Mouse (Mus musculus): Measurements from ENCODE around the gene Mfng. TPM values are rescaled to one million over a fixed set of nuclear protein-coding genes. Genes with fewer than 3 reads are reported as not detected.

Mfng gene
- polyA plus RNA-seq, 2 experiments, result 2.9 to 3.4 TPM

DNA sequence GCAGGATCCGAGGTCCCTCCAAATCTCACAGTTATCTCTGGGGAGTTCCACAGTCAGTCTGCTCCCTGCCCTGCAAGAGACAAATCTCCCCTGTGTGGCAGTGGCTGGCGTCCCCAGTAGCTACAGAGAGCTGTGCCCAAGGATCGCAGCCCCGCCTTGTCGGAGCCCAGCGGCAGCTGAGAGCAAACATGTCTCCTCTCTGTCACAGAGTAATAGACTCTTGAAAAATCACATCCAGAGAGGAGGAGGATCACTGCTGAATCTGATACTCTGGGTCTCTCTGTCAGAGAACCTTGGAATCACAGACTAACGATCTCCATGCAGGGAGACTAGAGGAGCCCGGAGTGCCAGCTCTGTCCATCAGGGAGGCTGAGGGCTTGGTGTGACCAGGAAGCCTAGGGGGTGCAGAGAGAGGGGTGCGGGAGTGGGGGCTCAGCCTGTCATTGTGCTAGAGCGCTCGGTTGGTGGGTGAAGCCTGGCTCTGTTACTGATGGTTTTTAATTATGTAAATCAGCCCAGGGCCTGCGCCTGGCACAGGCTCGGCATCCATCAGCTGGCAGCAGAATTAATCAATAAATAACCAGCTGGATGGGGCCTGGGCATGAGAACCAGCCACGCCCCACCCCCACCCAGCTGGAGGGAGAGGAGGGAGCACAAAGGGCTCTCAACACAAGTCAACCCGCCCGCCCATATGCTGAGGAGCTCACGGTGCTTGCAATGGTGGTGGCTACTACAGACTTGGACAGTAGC is 37.7 kb downstream of the Mfng start:
- no peak overlapping the region for H3K27ac ChIP-seq
- no peak for DNase-seq (ENCODE audit: low read depth in 3 of 3, low spot score in 3 of 3)
- H3K9me3 ChIP-seq (ENCODE audit: control insufficient read depth, low read length), result no peaks in the 10 kb centered on the region
- 38% methylated on average over 17 of the region's 17 CpGs for WGBS (ENCODE audit: insufficient replicate concordance)
- no peak overlapping the region for H3K9ac ChIP-seq (replicated peaks)
- TF ChIP-seq EP300 (IDR thresholded peaks at IDR 0.05; ENCODE audit: low read depth) (no peak), CTCF (IDR thresholded peaks at IDR 0.05; ENCODE audit: low read depth) (no peak)
- H3K4me1 ChIP-seq (replicated peaks; ENCODE audit: control insufficient read depth in 2 of 2, insufficient read depth in 2 of 2, low read length in 1 of 2), result no peaks in the 10 kb centered on the region
- no peak overlapping the region for H3K4me2 ChIP-seq (ENCODE audit: low read depth)
- no peak overlapping the region for H3K4me3 ChIP-seq (ENCODE audit: insufficient read depth in 1 of 2, low read depth in 2 of 2, low read length in 2 of 2)
- ATAC-seq (ENCODE audit: insufficient read depth), result no peak
- no peaks in the 10 kb centered on the region for H3K27me3 ChIP-seq (ENCODE audit: control insufficient read depth, insufficient read depth, low read length)
- H3K36me3 ChIP-seq (replicated peaks; ENCODE audit: control insufficient read depth, insufficient read depth, low read depth), result no peaks in the 10 kb centered on the region

- Histone ChIP-seq H3K9ac (replicated peaks) (no peak overlapping the region), H3K36me3 (replicated peaks; ENCODE audit: control insufficient read depth, insufficient read depth, low read depth) (no peaks in the 10 kb centered on the region), H3K4me1 (replicated peaks; ENCODE audit: control insufficient read depth in 2 of 2, insufficient read depth in 2 of 2, low read length in 1 of 2) (no peaks in the 10 kb centered on the region), H3K4me2 (ENCODE audit: low read depth) (no peak overlapping the region), H3K27me3 (ENCODE audit: control insufficient read depth, insufficient read depth, low read length) (no peaks in the 10 kb centered on the region), H3K4me3 (ENCODE audit: insufficient read depth in 1 of 2, low read depth in 2 of 2, low read length in 2 of 2) (no peak overlapping the region), H3K27ac (no peak overlapping the region), H3K9me3 (ENCODE audit: control insufficient read depth, low read length) (no peaks in the 10 kb centered on the region)
- DNase-seq (ENCODE audit: low read depth in 3 of 3, low spot score in 3 of 3), result no peak
- WGBS (ENCODE audit: insufficient replicate concordance), result 34% methylated on average over 4 of the region's 4 CpGs
- no peak for TF ChIP-seq CTCF (IDR thresholded peaks at IDR 0.05; ENCODE audit: low read depth)
- TF ChIP-seq EP300 (IDR thresholded peaks at IDR 0.05; ENCODE audit: low read depth), result no peak
- ATAC-seq (ENCODE audit: insufficient read depth), result no peak
Measured at GRCm38 (mm10) chr15:78731830-78732229, 41.4 kb downstream of the Mfng start.

GRCm38 (mm10) chr15:78730315-78731049 is 42.8 kb downstream of the Mfng start:
- Histone ChIP-seq H3K9me3 (ENCODE audit: control insufficient read depth, low read length) (no peaks in the 10 kb centered on the region), H3K36me3 (replicated peaks; ENCODE audit: control insufficient read depth, insufficient read depth, low read depth) (no peaks in the 10 kb centered on the region), H3K4me3 (ENCODE audit: insufficient read depth in 1 of 2, low read depth in 2 of 2, low read length in 2 of 2) (no peak overlapping the region), H3K9ac (replicated peaks) (no peak overlapping the region), H3K4me1 (replicated peaks; ENCODE audit: control insufficient read depth in 2 of 2, insufficient read depth in 2 of 2, low read length in 1 of 2) (no peaks in the 10 kb centered on the region), H3K27me3 (ENCODE audit: control insufficient read depth, insufficient read depth, low read length) (no peaks in the 10 kb centered on the region), H3K4me2 (ENCODE audit: low read depth) (no peak overlapping the region), H3K27ac (no peak overlapping the region)
- DNase-seq (ENCODE audit: low read depth in 3 of 3, low spot score in 3 of 3) (no peak), ATAC-seq (ENCODE audit: insufficient read depth) (no peak)
- 46% methylated on average over 12 of the region's 12 CpGs for WGBS (ENCODE audit: insufficient replicate concordance)
- TF ChIP-seq CTCF (IDR thresholded peaks at IDR 0.05; ENCODE audit: low read depth), result no peak
- TF ChIP-seq EP300 (IDR thresholded peaks at IDR 0.05; ENCODE audit: low read depth), result no peak

DNA sequence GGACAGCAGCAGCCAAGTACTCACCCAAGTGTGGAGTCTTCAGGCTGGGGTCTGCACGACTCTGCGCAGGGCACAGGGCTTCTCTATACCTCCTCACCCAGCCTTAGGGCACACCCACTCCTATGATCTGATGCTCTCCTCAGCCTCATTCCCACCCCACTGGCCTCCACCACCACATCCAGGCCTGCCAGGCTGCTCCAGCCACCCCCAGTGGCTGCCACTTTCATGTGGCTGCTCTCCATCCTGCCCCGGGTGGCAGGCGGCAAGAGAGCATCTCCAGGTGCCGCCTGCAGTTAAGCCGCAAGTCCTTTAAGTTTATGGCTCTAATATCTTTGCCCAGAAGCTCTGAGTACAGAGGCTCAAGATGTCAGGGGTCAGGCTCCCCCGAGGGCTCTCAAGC is 46.6 kb downstream of the Mfng start:
- TF ChIP-seq EP300 (IDR thresholded peaks at IDR 0.05; ENCODE audit: low read depth) (no peak), CTCF (IDR thresholded peaks at IDR 0.05; ENCODE audit: low read depth) (no peak)
- Histone ChIP-seq H3K4me3 (ENCODE audit: insufficient read depth in 1 of 2, low read depth in 2 of 2, low read length in 2 of 2) (no peak overlapping the region), H3K4me1 (replicated peaks; ENCODE audit: control insufficient read depth in 2 of 2, insufficient read depth in 2 of 2, low read length in 1 of 2) (no peaks in the 10 kb centered on the region), H3K4me2 (ENCODE audit: low read depth) (no peak overlapping the region), H3K36me3 (replicated peaks; ENCODE audit: control insufficient read depth, insufficient read depth, low read depth) (no peaks in the 10 kb centered on the region), H3K27me3 (ENCODE audit: control insufficient read depth, insufficient read depth, low read length) (peaks cover 4% of the 10 kb centered on the region; the same call in 1 of the 2 replicates), H3K9me3 (ENCODE audit: control insufficient read depth, low read length) (no peaks in the 10 kb centered on the region), H3K9ac (replicated peaks) (no peak overlapping the region), H3K27ac (no peak overlapping the region)
- DNase-seq (ENCODE audit: low read depth in 3 of 3, low spot score in 3 of 3) (no peak), ATAC-seq (ENCODE audit: insufficient read depth) (no peak)
- WGBS (ENCODE audit: insufficient replicate concordance), result 55% methylated on average over 7 of the region's 7 CpGs

- Histone ChIP-seq H3K36me3 (replicated peaks; ENCODE audit: control insufficient read depth, insufficient read depth, low read depth) (no peaks in the 10 kb centered on the region), H3K9ac (replicated peaks) (no peak overlapping the region), H3K4me2 (ENCODE audit: low read depth) (no peak overlapping the region), H3K27me3 (ENCODE audit: control insufficient read depth, insufficient read depth, low read length) (peaks cover 42% of the 10 kb centered on the region), H3K4me3 (ENCODE audit: insufficient read depth in 1 of 2, low read depth in 2 of 2, low read length in 2 of 2) (no peak overlapping the region), H3K9me3 (ENCODE audit: control insufficient read depth, low read length) (no peaks in the 10 kb centered on the region), H3K4me1 (replicated peaks; ENCODE audit: control insufficient read depth in 2 of 2, insufficient read depth in 2 of 2, low read length in 1 of 2) (no peaks in the 10 kb centered on the region), H3K27ac (no peak overlapping the region)
- ATAC-seq (ENCODE audit: insufficient read depth), result no peak
- WGBS (ENCODE audit: insufficient replicate concordance), result 16% methylated on average over 7 of the region's 7 CpGs
- peak in 2 of 3 experiments; percentile 9 to 29 for DNase-seq (ENCODE audit: low read depth in 3 of 3, low spot score in 3 of 3)
- TF ChIP-seq EP300 (IDR thresholded peaks at IDR 0.05; ENCODE audit: low read depth) (no peak), CTCF (IDR thresholded peaks at IDR 0.05; ENCODE audit: low read depth) (no peak)
Measured at GRCm38 (mm10) chr15:78720532-78720931, 52.7 kb downstream of the Mfng start.

All from liver, embryonic 14.5 days (tissue).